Mouse (Mus musculus) spleen, adult 2 months (tissue): Measurements from ENCODE around the gene Samd4b. TPM values are rescaled to one million over a fixed set of nuclear protein-coding genes. Genes with fewer than 3 reads are reported as not detected.
A peak's percentile ranks its signal among the peaks of the same experiment; 100 is the strongest.

Source experiments
- DNase-seq, 2 experiments: peaks; one replicate each; pipeline versions ENCODE4 v3.0.0 to v3.0.0-alpha.2; 2012 to 2021; ENCODE audit warnings: low spot score in 2 of 2, low read depth in 1 of 2
- H3K27ac ChIP-seq: fragments of 200-500 bp; 2 replicates; pipeline ENCODE4 v1.5.1; 2012; ENCODE audit warnings: low read length, inconsistent platforms; ENCODE audit not compliant: insufficient read depth
- H3K27me3 ChIP-seq: fragments of 200-500 bp; 2 replicates; pipeline ENCODE4 v1.6.1; 2012; ENCODE audit warnings: mild to moderate bottlenecking, moderate library complexity, low read length, inconsistent platforms; ENCODE audit not compliant: control insufficient read depth, insufficient read depth
- H3K36me3 ChIP-seq: fragments of 200-500 bp; 2 replicates; pipeline ENCODE4 v1.6.1; 2012; ENCODE audit warnings: mild to moderate bottlenecking, low read length, inconsistent platforms; ENCODE audit not compliant: control insufficient read depth, insufficient read depth
- H3K4me1 ChIP-seq: fragments of 200-500 bp; 2 replicates; pipeline ENCODE4 v1.6.1; 2011; ENCODE audit warnings: inconsistent platforms; ENCODE audit not compliant: control insufficient read depth, insufficient read depth, insufficient read length
- H3K4me3 ChIP-seq: fragments of 200-500 bp; 2 replicates; pipeline ENCODE4 v1.5.1; 2011; ENCODE audit warnings: mild to moderate bottlenecking, inconsistent platforms; ENCODE audit not compliant: insufficient read depth, insufficient read length; ENCODE audit errors: extremely low read depth
- CTCF ChIP-seq: fragments of 200-500 bp; IDR thresholded peaks from 2 replicates; pipeline ENCODE4 v1.5.1; 2011; ENCODE audit warnings: mild to moderate bottlenecking, inconsistent platforms; ENCODE audit not compliant: insufficient read depth, insufficient read length, insufficient replicate concordance; ENCODE audit errors: extremely low read depth
- POLR2A ChIP-seq: fragments of 200-500 bp; IDR thresholded peaks from 2 replicates; pipeline ENCODE4 v1.6.1; 2011; ENCODE audit warnings: low read depth, low read length, inconsistent platforms
- WGBS: fragments of 180-500 bp; shearing (Covaris S2); methylation state at CpG from one replicate; pipeline ENCODE4 v1.1.7; 2018; 5-methylcytosine and 5-hydroxymethylcytosine counted together
- polyA plus RNA-seq: library from polyadenylated mRNA; depleted of rRNA; stranded (reverse); fragments of >200 nt; gene quantifications from 2 replicates; pipeline ENCODE4 v1.2.3, GENCODE M21; 2012

Samd4b gene
- polyA plus RNA-seq, 1 experiment: 48.2 TPM

GRCm38 (mm10) chr7:28575597-28575996, 22.3 kb downstream of the Samd4b start:
- DNase-seq: no peak
- Histone ChIP-seq H3K27ac (no peak overlapping the region), H3K36me3 (no peaks in the 10 kb centered on the region), H3K27me3 (no peaks in the 10 kb centered on the region), H3K4me1 (peaks cover 3% of the 10 kb centered on the region; the same call in 1 of the 2 replicates), H3K4me3 (no peak overlapping the region)
- WGBS: 86% methylated on average over 11 of the region's 11 CpGs
- no peak for TF ChIP-seq CTCF
- TF ChIP-seq POLR2A: no peak

GRCm38 (mm10) chr7:28573236-28573635, 24.7 kb downstream of the Samd4b start:
- Histone ChIP-seq H3K27me3 (no peaks in the 10 kb centered on the region), H3K4me1 (no peaks in the 10 kb centered on the region), H3K4me3 (no peak overlapping the region), H3K36me3 (0 out of 2 replicates have a peak, but pooled peaks cover 1% of the 10 kb centered on the region), H3K27ac (no peak overlapping the region)
- WGBS: 89% methylated on average over 3 of the region's 3 CpGs
- DNase-seq: no peak
- no peak for TF ChIP-seq POLR2A
- TF ChIP-seq CTCF: no peak

GRCm38 (mm10) chr7:28572689-28573088, 25.3 kb downstream of the Samd4b start:
- Histone ChIP-seq H3K27ac (no peak overlapping the region), H3K4me1 (no peaks in the 10 kb centered on the region), H3K4me3 (no peak overlapping the region), H3K36me3 (peaks cover 3% of the 10 kb centered on the region; the same call in 1 of the 2 replicates), H3K27me3 (no peaks in the 10 kb centered on the region)
- TF ChIP-seq CTCF (no peak), POLR2A (no peak)
- no peak for DNase-seq
- WGBS: 89% methylated on average over 5 of the region's 5 CpGs

- H3K4me3 ChIP-seq: no peak overlapping the region
- H3K36me3 ChIP-seq: peaks cover 8% of the 10 kb centered on the region
- 57% methylated on average over 5 of the region's 5 CpGs for WGBS
- no peaks in the 10 kb centered on the region for H3K4me1 ChIP-seq
- no peak for TF ChIP-seq POLR2A
- no peak for TF ChIP-seq CTCF
- no peak overlapping the region for H3K27ac ChIP-seq
- no peak for DNase-seq
- H3K27me3 ChIP-seq: no peaks in the 10 kb centered on the region
Measured at GRCm38 (mm10) chr7:28570982-28571682, 26.8 kb downstream of the Samd4b start.

GRCm38 (mm10) chr7:28570291-28570981, 27.5 kb downstream of the Samd4b start:
- Histone ChIP-seq H3K36me3 (peaks cover 8% of the 10 kb centered on the region), H3K4me1 (no peaks in the 10 kb centered on the region), H3K4me3 (no peak overlapping the region), H3K27me3 (no peaks in the 10 kb centered on the region), H3K27ac (no peak overlapping the region)
- WGBS: 77% methylated on average over 12 of the region's 12 CpGs
- TF ChIP-seq CTCF (no peak), POLR2A (no peak)
- DNase-seq: no peak

- no peak overlapping the region for H3K4me3 ChIP-seq
- H3K4me1 ChIP-seq: no peaks in the 10 kb centered on the region
- no peak overlapping the region for H3K27ac ChIP-seq
- peak; percentile 35 to 55 for DNase-seq
- peaks cover 12% of the 10 kb centered on the region for H3K36me3 ChIP-seq
- no peaks in the 10 kb centered on the region for H3K27me3 ChIP-seq
- TF ChIP-seq CTCF: peak; percentile 49; the same call in 1 of the 2 replicates
- TF ChIP-seq POLR2A: no peak
Measured at GRCm38 (mm10) chr7:28568253-28568652, 29.7 kb downstream of the Samd4b start.

GRCm38 (mm10) chr7:28567539-28567938, 30.4 kb downstream of the Samd4b start:
- Histone ChIP-seq H3K27me3 (no peaks in the 10 kb centered on the region), H3K4me3 (no peak overlapping the region), H3K4me1 (no peaks in the 10 kb centered on the region), H3K27ac (no peak overlapping the region), H3K36me3 (peaks cover 12% of the 10 kb centered on the region)
- 74% methylated on average over 4 of the region's 4 CpGs for WGBS
- no peak for DNase-seq
- TF ChIP-seq CTCF (no peak), POLR2A (no peak)
